Mouse (Mus musculus) spleen, postnatal 4 days (tissue): ENCODE data around the gene Ikbkg.
A peak's percentile ranks its signal among the peaks of the same experiment; 100 is the strongest.
"Not testable (repeated sequence)": the region's sequence is repeated elsewhere in the genome, so short reads cannot be mapped to it uniquely, and the experiment has no call there.

ENCODE experiments used
- DNase-seq, 2 experiments: peaks; one replicate each; pipeline ENCODE4 v3.0.0; 2022; ENCODE audit warnings: low spot score in 2 of 2

The Ikbkg gene

DNA sequence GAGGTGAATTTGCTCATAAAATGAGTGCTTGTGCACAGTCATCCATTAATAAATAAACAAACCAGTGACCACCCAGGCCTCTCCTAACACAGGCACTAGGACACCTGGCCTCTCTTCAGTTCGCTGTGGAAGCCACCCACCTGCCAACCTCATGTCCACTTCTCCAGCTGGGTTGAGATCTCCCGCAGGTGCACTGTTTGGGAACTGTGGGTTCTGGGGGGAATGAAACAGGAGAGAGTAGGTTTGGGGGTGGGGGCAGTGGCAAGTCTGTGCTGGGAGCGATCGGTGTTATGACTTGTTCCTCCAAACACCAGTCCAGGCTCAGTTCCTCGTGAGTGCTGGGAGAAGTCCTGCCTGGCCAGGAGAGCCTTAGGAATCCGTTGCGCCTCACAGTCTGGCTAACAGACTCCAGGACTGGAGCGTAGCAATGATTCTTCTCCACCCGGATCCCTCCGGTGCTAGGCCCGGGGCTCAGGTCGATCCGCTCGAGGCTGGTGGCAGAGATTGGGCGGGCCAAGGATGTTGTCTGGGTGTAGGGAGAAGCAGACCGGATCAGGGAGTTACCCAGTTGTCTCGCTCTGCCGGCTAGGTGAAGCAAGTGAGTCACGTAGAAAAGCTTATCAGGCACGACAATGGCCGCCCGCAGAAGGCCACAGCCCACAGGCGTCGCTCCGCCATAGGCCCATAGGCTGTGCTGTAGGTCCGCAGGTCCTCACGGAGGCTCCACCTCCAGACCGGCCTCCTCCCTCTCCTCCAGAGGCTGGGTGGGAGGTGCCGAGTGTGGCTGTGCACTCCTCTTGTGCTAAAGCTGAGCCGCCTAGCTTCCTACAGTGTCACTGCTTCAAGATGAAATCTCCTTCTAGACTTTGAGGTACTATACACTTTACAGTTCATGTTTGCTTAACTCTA, at the start of gene Ikbkg, which contains the start of gene Fam3a:
Gene Ikbkg, plus strand, starts transcription at position 756 of the 909 bp plus-strand sequence.
Gene Fam3a, minus strand, starts transcription at position 738 of the 909 bp plus-strand sequence.
- DNase-seq = peak; percentile 85 to 86

DNA sequence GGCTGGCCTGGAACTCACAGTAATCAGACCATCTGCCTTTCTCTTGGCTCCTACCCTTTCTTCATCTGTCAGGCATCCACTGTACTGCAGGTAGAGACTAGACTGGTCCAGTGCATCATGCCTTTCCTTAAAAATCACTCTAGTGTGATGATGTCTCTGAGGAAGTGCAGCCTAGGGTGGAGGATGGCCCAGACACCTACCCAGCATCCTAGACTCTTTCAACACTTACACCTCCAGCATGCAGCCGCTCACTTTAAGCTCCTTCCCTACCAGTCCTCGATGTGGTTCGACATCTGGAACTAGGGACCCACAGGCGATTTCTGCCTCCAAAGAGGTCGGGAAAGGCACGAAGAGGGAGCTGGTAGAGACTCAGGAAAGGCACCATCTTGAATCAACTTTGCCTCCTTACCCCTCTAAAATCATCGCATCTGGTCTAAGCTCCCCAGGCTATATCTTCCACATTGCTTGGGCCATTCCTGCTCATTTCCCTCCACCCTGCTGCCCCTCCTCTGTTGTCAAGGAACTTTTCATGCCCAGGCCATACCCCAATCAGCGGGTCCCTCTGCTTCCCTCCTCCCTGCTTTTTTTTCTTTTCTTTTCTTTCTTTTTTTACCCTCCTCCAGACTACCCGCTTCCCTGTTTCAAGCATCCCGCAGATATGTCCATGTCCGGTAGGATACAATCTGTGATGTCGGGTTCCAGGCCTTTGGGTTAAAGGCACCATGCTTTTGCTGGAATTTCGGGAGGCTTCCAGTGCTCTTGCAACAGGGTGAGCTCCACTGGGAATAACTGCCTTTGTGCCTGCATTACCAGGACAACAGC, 40.2 kb upstream of the Ikbkg start:
- DNase-seq = no peak

DNA sequence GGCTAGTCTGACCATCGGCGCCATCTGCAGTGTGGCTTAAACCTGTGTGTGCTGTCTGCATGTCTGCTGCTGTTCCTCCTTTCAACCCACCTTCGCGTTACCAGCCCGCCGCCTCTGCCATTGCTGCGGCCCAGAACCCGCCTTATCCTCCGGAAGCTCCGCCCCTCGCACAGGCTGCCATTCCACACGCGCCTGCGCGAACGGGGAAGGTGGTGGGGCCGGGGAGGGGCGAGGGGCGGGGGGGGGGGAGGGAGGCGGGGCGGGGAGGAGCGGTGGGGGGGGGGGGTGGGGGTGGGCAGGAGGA, 39.7 kb upstream of the Ikbkg start, which contains the start of gene Lage3:
Gene Lage3, minus strand, starts transcription at position 152 of the 304 bp plus-strand sequence.
- peak; percentile 79 to 86 for DNase-seq

DNA sequence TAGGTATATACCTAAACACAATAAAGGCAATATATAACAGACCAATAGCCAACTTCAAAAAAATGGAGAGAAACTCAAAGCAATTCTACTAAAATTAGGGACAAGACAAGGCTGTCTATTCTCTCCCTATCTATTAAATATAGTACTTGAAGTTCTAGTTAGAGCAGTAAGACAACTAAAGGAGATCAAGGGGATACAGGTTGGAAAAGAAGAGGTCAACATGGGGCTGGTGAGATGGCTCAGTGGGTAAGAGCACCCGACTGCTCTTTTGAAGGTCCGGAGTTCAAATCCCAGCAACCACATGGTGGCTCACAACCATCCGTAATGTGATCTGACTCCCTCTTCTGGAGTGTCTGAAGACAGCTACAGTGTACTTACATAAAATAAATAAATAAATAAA, 36.0 kb upstream of the Ikbkg start:
- DNase-seq = not testable (repeated sequence)

DNA sequence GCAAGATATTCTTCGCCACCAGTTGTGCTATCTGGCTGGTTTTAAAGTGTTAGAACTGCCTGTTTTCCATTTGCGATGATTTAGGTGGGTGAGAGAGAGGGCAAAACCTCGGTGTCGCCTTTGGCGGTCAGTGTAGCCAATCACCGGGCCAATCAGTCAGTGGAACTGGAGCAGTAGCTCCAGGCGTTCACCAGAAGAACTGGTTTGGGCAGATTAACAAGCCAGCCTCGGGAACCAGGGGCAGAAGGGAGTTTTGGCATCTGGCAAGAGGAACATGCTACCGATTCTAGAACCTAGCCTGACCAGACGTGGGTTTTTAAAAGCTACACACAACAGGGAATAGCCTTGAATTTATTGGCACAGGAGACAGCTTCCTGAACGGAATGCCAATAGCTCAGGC, 33.9 kb upstream of the Ikbkg start:
- DNase-seq = no peak

DNA sequence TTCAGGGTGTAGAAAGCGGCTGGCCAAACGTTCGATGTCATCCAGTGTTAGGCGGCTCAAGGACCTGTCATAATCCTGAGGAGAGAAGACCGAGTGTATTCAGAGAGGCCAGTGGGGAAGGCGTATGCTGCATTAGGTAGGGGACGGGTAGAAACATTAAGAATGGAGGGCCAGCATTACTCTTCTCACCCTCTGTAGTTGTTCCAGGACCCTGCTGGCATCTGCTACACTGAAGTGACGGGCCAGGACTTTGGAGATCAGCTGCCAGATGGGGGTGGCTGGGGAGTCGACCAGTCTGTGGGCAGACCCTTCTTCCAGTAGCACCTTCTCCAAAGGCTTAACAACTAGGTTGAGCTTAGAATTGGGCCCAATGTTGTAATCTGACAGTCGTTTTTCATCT, 25.6 kb upstream of the Ikbkg start:
- DNase-seq = no peak

DNA sequence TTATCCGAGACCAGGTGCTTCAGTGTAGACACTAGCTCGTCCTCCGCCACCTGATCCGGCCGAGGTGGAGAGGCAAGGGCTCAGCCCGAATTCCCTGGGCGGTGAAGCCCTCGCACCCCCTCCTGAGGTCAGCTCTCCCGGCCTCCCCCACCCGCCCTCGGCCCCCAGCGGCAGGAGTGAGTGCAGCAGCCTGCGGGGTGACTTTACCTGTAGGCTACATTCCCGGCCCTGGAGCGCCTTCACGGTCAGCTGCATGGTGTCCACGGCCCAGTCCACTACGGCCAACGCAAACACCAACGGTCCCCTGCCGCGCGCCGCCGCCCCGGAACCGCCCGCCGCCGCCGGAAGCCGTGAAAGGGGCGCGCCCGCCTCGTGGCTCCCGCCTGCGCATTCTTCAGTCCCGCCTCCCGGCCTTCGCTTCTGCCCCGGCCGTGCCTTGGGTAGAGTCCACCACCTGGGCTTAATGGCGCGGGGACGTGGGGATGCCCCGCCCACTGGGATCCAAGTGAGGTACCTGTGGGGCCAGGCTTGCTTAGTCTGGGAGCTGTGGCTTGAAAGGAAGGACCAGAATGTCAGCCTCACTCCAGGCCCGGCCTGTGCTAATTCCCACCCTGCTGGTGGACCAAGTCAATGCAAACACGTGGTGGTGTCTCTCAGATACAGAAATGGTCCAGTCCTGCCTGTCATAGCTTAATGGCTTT, 24.7 kb upstream of the Ikbkg start:
- DNase-seq = peak; percentile 69 to 87

DNA sequence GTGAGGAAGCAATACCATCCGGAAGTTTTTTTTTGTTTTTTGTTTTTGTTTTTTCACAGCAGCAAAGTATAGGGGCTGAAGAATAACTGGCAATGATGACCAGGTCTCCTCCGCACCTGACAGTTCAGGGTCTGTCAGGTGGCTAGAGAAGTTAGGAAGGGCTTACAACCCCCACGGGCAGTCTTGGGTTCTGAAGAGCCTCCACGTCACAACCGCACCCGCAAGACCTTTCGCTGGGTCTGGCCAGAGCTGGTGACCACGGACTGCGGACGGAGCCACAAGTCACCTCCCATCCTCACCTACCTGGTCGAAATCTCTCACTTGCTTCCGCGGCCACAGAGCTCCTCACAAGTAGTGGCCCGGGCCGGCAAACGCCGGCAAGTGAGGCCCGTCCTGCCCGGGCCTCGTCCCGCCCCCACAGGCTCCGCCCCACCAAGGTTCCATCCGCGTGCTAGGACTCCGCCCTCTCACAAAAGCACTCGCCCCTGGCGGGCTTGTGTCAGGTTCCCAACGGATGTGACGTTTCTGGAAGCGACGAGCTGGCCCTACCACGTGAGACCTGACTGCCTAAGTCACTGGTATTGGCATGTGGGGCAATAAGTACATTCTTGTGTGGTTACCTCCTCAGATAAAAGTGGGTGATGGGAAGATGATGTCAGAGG, 20.1 kb upstream of the Ikbkg start, which contains the start of the genes Ubl4a and Slc10a3:
Gene Ubl4a, minus strand, starts transcription at position 331 of the 662 bp plus-strand sequence.
Gene Slc10a3, minus strand, starts transcription at position 462 of the 662 bp plus-strand sequence.
- DNase-seq = peak; percentile 86 to 89

DNA sequence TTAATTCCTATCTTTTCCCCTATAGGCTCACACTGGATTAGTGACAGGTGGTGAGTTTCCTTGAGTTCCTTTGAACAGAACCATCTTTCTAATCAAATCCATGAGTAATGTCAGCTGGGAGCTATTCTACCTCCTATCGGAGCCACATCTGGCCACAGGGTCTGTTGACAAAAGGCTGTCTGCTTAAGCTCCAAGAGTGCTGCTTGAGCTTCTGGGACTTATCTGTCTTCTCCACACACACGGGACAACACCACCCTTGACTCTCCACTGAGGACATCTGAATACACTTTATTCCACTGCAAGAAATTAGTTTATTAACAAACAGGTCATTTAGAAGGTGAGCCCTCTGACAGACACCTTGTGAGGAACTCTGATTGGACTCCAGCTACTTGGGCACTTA, 8.6 kb upstream of the Ikbkg start:
- no peak for DNase-seq

DNA sequence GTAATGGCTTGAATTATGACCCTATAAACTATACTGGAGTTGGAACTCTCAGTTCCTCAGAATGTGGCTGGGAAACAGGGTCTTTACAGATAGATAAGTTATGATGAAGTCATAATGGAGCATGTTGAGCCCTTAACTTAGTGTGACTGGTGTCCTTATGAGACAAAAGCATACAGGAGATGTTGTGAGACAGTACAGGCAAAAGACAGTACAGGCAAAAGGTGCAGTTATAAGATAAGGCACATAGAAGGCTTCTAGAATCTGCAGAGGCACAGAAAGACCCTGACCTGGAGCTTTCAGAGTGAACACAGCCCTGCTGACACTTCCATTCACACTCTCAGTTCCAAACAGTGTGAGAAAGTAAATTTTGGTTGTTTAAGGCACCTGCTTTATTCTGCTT, 4.9 kb upstream of the Ikbkg start:
- no peak for DNase-seq

DNA sequence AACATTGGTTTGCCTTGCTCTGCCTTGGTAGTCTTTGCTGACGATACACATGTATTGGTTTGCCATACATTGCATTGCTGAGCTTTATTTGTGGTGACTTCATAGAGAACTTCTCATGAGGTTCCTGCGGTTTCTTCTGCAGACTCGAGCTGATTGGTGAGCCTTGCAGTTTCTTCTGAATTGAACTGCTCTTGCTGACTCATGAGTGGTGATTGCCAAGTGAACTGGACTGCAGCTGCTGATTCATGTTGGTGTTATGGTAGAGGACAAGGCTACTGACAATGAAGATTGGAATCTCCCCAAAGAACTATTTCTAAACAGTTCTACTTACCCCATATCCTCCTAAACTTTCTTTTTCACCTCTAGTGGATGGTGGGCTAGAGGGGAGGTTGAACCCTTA, 7.0 kb downstream of the Ikbkg start:
- DNase-seq = no peak

DNA sequence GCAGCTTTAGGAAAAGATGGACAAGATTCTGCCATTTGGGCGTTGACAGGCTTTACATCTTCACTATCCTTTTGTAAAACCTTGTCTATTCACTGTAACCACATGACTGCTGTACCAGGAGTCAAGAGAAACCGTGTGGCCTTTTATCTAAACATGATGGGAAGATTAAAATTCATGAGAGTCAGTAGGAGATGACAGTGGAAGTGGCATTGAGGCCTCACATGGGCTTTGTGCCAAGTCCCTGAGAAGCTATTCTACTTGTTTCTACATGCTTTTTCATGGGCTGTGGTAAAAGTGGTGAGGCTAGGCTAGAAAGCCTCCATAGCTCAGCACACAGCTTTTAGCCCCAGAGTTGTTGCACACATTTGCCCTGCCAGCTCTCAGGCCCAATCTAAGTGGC, 15.2 kb downstream of the Ikbkg start:
- DNase-seq = no peak

DNA sequence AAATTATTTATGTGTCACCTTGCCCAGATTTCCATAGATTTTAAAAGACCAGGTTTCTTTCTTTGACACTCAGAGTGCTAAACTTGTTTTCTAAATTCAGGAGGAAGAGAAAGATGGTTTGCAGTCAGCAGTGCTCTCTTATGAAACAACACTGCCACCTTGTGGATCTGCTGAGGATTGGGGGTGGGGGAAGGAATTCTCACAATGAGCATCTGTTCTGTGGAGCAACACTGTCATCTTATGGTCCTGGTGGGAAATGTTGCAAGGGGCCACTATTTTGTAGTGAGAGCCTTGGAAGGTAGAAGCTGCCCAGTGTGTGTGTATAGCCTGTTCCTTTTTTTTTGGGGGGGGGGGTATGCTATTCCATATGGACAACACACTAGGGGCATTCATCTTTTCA, 20.3 kb downstream of the Ikbkg start:
- peak; percentile 63 to 78 for DNase-seq

DNA sequence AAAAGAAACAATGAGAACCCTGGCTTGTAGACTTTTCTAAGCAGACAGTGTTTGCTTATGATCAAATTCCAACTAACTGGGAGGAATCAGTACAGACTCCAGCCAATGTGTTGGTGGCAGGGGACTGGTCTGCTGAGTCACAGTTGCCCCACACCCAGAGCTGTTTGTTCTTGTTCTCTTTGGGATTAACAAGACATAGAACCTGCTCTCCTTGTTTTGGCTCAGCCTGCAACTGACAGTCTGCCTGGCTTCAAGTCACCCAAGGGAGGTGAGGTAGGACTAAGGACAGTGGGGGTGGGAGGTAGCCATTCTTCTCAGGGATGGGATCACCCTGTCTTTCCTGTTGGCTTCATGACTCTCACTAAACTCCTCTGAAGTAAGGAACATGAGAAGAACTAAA, 31.4 kb downstream of the Ikbkg start:
- DNase-seq = no peak

DNA sequence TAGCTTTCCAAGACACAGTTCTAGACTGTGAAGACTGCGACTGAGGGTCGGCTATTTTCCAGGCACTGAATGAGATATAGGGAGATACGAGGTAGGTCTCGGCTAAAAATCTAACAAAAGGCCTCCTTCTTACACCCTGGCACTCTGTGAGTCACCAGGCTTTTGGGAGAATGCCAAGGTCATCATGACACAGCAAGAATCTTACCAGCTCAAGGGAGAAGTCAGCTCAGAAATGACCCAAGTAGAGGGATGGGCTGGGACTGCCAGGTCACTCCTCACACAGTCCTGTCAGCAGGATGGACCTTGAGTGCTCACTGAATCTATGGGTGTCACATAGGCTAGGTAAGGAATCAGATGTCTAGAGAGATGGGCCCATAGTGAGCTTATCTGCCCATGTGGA, 32.1 kb downstream of the Ikbkg start:
- peak; percentile 77 to 80 for DNase-seq

DNA sequence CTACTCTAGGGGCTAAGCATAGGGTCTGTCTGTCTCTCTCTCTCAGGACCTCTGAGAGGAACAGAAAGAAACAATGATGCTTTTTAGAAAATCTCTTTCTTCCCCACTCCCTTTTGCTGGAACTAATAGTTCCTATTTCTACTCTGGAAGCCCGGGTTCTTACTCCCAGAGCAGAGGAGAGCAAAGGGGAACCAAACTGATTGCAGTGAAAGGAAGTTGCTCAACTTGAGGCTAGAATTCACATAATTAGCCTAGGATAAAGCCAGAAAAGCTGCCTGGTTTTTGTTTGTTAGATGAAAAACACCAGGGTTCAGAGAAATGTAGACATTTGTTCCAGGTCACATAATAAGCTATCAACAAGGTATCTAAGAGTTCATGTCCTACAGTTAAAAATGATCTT, 33.2 kb downstream of the Ikbkg start:
- no peak for DNase-seq

DNA sequence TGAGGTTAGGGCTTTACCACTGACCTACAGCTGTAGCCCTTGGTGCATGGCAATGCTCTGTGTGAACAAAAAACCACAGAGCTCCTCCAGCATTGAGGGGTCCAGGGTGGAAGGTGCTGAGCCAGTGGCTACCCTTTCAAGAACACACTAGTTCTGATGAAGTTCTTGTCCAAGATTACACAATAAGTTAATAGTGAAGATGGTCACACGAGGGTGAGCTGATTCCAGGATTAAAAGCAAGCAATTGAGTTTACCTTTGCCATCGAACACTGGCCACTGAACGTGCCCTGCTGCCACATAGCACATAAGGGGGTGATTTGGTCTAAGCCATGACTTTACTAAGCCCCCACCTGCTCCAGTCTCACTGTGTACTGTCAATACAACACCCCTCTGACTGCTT, 34.0 kb downstream of the Ikbkg start:
- DNase-seq = no peak

DNA sequence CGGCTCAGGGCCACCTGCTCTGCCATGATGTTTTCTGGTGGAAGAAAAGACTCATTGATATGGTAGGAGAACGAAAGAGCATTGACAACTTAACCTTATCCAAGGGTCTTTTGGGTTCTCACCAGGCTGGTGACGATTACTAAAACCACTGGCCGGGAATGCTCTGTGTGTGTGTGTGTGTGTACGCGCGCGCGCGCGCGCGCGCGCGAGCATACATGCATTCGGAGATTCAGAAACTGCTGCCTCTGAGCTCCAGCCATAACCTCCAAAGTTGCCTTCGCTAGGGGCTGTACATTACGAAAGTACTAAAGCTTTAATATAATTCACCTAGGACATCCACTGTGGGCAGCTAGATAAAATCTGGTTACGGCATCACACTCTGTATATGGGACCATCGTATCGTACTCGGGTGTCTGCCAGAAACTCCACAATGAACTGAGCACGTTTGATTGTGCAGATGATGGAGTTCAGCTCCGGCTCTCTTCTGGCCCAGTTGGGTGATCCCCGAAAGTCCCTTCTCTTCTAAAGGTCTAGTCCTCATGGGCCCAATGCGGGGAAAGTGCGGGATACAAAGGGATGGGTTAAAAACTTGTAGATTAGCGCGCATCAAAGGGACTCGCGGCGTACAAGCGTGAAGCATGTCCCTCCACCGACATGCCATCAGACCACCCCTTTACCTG, 35.2 kb downstream of the Ikbkg start:
- peak in 1 of 2 experiments; percentile 13 for DNase-seq

DNA sequence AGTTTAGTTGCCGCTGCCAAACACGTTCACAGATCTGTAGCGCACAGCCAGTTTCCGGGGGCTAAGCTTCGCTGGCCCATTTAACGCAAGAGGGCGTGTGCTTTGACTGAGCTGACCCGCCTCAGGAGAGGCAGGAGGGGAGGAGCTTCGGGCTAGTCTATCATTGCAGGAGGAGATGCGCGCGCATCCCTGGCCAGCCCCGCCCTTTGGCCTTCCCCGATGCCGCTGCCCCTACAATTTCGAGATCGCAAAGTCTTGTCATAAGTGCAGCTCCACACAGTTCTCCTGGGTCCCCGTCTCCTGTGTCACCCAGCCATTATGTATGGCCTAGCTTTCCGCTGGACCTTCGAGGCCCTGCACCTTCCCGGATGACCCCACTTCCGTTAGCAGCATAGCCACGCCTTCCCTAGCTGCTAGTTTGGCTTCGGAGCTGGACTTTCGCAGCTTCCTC, 35.8 kb downstream of the Ikbkg start, which contains the start of gene G6pdx:
Gene G6pdx, minus strand, starts transcription at position 369 of the 451 bp plus-strand sequence.
- DNase-seq = peak; percentile 90 to 95

DNA sequence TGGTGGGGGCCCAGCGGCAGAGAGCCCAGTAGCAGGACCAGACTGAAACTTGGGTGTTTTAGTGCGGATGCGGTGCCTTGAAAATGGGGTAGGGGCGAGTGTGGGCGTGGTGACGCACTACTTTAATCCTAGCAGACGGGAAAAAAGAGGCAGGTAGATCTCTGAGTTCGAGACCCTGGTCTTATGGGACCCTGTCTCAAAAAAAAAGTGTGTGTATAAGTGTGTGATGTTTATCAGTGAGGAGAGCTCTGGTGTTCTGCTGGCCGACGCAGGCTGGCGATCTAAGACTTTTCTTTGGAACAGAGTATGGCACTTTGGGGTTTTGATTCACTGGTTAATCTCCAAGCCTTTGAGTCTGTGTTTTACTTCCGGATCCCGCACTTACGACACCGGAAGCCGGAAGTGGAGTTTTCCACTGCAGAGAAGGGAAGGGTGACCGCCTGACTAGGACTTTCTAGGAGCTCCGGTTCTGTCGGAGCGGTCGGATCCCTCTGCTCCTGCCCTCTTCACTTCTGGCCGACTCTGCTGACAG, 36.3 kb downstream of the Ikbkg start:
- DNase-seq = peak; percentile 61 to 77
